Mouse (Mus musculus) spleen, postnatal 36 days (tissue): ENCODE measurements around the gene Syngap1.
"Not testable (repeated sequence)": the region's sequence is repeated elsewhere in the genome, so short reads cannot be mapped to it uniquely, and the experiment has no call there.

ENCODE experiments used
- DNase-seq, 2 experiments: peaks; one replicate each; pipeline ENCODE4 v3.0.0; 2022; ENCODE audit warnings: low spot score in 2 of 2, mixed read lengths in 1 of 2

The Syngap1 gene

DNA sequence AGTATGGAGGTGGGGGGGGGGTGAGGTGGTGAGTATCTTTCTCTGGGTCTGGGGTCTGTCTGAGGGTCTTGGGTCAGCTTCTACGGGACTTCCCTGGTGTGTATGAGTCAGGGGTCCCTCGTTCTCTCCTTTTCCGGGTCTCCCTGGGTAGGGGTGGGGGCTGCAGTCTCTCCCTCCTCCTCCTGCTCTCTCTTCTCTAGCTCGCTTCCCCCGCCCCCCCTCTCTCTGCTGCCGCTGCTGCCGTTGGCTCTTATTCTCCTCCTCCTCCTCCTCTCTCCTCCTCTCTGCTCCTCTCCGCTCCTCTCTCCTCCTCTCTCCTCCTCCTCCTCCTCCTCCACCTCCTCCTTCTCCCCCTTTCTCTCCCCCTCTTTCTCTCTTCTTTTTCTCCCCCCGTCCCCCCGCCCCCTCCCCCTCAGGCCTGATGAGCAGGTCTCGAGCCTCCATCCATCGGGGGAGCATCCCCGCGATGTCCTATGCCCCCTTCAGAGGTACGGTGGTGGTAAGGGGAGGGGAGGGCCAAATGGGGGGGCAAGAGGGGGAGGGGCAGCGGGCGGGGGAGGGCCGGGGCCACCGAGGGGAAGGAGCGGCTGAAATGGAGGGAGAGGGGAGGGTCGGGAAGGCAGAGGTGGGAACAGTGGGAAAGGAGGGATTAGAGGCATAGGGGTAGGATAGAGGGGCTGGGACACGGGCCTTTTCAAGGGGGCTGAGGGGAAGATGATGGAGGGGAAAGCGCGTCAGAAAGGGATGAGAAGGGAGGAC is at the start of gene Syngap1:
Gene Syngap1 (plus strand): TSS at position 223 of the 759 bp plus-strand sequence.
- no peak for DNase-seq

DNA sequence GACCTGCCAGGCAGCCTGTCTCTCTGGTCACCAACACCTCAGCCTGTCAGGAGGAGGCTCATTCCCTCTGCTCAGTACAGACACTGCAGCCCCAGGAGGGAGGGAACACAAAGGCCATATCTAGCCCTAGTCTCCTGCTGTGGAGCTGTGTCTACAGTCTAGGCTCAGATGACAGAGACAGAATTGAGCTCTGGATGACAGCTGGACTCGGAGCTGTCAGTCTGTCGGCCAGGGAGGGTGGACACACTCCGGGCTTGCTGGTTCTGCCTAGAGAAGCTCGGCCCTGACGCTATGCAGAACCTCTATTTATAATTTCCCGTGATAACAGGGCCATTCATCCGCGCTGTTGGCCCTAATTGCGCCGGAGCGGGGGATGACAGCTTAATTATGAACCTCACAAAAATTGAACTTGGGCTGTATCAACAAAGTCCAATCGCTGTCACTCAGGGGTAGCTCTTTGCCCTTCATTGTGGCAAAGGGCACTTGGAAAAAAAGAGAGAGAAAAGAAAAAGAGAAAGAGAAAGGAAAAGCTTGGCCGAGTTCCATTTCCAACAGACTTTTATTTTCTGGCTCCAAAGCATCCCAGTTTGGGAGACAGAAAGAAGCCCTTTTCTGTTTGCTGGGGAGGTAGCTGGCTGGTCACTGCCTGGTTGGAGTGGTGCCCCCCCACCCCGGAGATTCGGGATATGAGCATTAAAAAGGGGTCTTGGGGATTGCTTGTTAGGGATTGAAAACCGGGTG is 48.2 kb upstream of the Syngap1 start:
- DNase-seq, result no peak

DNA sequence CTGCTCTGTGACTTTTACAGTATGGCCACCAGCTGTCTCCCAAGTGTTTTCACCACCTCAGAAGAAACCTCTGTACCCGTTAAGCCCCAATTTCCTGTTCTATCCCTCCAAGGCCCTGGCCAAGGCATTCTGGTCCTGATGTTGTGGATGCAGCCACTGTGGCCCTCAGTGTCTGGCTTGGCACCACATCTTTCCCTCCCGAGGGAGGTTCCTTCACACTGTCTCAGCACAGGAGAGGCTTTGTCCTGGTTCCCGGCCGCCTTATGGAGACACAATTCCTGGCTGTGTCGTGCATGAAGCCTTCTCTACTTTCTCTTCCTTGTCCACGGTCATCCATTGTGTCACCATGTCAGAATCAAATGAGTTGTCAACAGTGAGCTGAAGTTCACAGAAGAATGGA is 47.6 kb upstream of the Syngap1 start:
- DNase-seq, result no peak

DNA sequence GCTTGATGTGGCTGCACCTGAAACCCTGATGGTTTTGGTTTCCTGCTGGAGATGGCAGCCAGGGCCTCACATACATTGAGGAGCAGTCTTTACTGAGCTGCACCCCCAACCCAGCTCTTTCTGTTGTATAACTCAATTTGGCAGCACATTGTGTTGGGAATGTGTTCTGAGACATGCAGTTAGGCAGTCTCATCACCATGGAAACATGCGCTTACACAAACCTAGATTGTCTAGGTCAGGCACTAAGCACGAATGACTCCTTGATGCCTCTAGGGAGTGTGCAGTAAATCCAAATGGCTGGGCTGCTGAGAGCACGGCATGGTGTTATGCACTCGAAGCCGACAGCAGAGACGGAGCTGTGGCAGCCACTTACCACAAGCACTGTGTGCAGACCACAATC is 46.7 kb upstream of the Syngap1 start:
- no peak for DNase-seq

DNA sequence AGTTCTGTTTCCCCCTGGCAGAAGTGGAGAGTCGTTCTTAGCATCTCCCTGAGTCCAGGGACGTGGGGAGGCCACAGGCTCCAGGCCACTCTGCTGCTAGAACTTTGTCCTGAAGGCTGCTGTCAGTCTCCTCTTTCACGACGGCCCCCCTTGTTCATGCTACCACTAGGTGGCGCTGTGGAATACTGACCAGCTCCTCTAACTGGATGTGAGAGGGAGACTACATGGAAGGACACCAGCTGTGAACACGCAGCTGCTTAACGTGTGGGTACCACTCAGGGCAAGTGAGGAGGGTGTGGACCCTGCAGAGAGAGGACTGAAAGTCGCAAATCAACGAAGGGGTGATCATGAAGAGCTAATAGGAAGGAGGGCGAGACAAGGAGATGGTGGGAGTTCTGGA is 45.5 kb upstream of the Syngap1 start:
- DNase-seq, result peak; percentile 53 to 54

DNA sequence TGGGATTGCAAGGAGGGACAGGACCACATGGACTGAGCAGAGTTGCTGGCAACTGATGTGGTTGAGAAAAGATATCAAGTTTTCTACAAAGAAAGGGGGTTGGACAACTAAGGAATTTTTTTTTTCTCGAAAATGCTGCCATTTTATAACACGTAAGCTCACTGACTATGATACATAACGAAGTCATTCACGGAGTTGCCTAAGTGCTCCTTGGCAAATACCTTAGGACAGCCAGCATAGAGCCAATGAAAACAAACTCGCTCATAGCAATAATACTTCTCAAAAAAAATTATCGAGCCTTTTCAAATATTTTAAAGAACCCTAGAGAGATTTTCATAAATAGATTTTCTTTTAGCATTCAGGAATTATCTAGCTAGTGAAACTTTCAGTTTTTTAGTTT is 40.1 kb upstream of the Syngap1 start:
- DNase-seq, result no peak

DNA sequence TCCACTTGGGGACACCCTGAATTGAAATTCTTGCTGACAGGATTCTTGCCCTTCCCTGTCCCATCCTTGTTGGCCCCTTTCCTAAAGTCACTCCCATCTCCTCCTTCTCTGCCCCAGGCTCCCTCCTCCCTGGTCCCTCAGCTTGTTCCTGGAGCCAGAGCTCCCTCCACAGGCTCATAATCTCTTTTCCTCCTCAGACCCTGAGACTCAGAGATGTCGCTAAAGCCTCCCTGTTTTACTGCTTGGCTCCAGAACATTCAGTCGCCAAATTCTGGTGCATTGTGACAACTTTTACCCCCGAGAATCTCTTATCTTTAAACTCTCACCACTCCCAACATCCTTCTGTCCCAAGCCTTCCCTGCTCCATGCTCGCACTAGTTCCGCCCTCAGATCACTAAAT is 36.7 kb upstream of the Syngap1 start:
- no peak for DNase-seq

DNA sequence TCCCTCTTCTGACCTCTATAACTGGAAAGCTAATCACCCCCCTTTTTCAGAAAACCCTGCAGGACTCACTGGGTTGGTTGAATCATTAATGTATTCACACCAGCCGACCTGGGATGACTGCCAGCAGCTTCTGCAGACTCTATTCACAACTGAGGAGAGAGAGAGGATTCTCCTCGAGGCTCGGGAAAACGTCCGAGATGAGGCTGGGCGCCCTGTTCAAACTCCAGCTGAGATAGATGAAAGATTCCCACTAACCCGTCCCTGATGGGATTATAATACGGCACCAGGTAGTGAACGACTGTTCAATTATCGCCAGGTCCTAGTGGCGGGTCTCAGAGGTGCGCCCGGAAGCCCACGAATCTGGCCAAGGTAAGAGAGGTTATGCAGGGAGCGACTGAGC is 33.5 kb upstream of the Syngap1 start:
- not testable (repeated sequence) for DNase-seq

DNA sequence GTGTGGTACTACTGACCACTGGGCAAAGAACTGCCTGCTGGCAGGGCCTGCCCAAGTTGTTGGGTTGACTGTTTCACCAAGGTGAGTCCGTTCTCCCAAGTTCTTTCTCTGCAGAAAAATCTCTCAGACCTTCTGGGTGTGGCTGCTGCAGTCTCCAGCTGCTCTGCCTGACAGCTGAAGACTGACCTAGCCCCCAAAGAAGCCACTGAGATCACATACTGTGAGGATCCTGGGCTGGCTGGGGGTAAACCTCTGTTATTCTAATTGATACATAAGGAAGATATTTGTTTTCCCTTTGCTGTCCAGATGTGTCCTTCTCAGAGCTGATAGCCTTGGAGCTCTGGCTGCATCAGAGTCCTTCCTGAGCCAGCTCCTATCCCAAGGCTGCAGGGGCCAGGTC is 25.8 kb upstream of the Syngap1 start:
- DNase-seq, result no peak

DNA sequence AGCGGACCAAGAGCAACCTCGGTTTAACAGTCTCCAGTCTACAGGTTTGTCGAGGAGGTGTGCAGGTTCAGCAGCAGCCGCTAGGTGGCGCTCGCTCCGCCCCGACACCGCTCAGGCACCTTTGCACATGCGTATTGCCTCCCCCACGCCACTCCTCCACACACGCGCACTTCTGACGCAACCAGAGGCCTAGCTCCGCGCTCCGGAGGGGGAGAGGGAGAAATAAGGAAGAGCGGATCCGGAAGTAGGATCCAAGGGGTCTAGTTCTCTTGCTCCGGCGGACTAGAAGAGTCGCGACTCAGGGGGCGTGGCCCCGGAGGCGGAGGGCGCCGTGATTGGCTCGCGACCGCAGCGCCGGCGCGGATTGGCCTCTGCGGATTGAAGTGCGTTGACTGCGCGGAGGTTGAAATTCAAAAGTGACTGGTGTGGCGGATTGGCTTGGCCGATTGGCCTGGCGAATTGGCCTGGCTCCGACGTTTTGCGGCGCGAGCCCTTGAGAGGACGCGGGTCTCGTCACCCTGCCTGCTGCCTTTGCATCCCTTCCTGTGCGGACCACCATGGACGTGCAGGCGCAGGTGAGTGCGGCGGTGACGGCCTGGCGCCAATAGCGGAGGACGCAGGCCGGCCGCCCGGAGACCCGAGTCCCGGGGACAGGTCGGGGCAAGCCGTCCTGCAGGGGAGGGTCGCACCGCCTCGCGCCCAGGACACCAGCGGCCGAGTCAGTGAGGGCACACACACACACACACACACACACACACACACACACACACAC is 24.2 kb upstream of the Syngap1 start, which contains the start of gene Kifc5b:
Gene Kifc5b (plus strand): TSS at position 381 of the 772 bp plus-strand sequence.
- DNase-seq, result peak; percentile 98 to 99

DNA sequence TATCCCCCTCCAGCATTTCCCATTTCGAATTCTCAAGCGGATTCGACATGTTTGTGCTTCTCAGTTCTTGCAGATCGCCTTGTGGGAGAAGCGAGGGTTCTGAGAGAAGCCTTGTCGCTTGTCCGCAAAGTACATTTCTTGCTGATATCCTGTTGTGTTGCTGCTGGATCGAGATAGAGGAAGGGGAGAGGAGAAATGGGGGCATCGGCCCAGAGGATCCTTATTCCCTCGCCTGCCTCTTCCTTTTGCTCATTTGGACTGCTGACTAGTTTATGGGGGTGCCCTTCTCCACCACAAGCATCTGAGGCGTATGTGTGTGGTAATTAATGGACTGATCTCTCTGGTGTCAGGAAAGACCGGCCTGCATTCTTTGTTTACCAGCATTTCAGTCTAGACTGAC is 23.5 kb upstream of the Syngap1 start:
- not testable (repeated sequence) for DNase-seq

DNA sequence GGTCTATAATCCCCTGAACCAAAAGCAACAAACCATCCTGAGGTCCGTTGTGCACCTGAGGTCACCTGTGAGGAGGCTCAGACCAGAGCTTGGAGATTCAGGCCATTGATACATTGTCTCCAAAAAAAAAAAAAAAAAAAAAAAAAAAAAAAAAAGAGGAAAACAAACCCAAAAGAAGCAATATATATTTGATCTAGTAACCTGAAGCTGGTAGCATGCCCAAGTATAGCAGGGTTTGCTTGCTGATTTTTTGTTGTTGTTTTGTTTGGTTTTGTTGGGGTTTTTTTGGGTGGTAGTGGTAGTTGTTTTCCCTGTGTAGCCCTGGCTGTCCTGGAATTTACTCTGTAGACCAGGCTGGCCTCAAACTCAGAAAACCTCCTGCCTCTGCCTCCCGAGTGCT is 22.7 kb upstream of the Syngap1 start:
- DNase-seq, result no peak

DNA sequence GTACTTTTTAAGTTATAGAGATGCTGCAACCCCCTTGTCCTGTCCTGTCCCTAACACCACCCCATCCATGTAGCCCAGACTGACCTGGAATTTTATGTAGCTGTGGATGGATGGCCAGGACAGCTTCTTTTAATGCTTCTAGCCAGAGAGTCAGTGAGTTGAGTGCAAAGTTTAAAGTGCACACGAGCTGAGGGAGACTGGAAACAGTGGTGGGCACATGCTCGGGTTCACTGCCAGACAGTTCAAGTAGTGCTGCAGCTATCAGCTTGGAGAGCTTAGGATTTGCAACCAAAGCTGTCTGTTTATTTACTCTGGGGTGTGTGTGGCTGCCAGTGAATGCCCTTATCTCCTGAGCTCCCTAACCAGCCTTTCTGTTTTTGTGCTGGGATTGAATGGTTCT is 21.5 kb upstream of the Syngap1 start:
- DNase-seq, result not testable (repeated sequence)

DNA sequence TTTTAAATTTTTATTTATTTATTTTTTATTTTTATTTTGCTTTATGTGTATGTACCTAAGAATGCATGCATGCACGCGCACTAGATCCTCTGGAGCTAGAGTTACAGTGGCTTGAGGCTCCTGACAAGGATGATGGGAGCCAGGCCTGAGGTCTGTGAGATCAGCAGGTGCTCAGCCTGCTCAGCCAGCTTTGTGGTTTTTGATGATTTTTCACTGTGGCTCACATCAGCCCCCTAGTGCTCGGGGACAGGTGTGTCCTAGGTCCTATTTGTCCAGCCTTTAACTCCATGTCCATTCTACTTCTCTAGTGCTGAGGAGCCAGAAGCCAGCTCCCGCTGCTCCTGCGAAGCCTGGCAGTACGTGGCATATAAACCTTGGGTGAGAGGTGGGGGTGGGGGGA is 18.7 kb upstream of the Syngap1 start:
- not testable (repeated sequence) for DNase-seq

DNA sequence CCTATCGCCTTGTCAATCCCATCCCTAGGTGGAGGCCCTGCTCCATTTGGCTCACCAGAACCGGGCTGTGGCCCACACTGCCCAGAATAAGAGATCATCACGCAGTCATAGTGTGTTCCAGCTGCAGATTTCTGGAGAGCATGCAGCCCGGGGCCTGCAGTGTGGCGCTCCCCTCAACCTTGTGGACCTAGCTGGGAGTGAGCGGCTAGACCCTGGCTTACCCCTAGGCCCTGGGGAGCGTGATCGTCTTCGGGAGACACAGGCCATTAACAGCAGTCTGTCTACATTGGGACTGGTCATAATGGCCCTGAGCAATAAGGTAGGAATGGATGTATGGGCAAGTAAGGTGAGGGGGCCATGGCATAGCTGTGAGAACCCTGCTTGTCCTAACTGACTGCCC is 15.6 kb upstream of the Syngap1 start:
- DNase-seq, result not testable (repeated sequence)

DNA sequence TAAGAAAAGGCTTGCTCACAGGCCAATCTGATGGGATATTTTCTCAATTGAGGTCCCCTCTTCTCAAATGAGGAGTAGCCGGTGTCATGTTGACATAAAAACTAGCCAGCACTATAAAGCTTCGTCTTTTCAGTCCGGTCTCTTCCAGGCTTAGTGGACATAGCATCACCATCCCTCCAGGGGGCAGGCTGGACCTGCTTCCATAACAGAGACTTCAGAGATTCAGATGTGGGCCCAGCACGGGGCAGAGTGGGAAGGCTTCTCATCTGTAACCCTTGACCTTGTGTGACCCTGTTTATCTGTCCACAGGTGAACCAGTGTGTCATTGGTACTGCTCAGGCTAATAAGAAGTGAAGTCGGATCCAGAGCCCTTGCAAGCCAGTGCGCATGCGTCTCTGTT is 9.3 kb upstream of the Syngap1 start:
- DNase-seq, result peak; percentile 44 to 52

DNA sequence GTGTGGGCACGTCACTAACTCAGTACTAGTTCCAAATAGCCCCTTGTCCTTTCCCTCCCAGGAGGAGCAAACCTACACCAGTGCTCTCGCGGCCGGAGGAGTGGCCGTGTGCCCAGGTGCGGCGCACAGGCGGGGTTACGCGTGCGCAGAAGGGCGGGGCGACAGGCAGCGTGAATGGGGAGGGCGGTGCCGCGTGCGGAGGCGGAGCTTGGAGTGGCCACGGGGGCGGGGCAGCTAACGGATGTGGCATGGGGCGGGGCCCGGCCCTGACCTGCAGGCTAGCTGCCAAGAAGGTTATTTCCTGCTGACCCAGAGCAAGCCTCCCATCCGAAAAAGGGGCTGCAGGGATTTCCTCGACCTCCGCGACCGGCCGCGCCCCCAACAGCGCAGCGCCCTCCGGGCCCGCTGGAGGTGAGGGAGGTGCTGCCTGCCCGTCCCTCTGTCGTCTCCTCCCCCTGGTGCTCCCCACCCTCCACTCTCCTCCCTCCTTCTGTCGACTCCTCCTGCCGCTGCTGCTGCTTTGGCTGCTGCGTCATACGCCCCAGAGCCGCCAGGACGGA is 8.1 kb upstream of the Syngap1 start, which contains the start of gene Phf1:
Gene Phf1 (plus strand): TSS at position 214 of the 560 bp plus-strand sequence.
- peak; percentile 97 for DNase-seq

DNA sequence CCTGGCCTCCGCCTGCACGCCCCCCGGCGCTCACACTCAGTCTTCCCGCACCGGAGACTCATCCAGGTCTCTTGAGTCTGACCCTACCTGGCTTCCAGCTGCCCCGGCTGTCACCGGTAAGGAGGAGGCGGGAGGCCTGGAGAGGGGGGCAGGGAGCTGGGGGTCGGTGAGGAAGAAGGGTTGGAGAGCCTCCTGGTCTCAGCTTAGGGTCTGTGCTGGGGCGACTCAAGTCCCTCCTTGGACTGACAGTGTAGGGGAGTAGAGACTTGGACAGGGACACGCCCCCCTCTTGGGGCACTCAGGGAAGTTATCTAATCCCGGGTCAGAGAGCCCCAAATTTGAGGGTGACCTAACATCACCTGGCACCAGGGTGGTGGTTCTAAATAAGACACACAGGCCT is 7.6 kb upstream of the Syngap1 start:
- DNase-seq, result no peak

DNA sequence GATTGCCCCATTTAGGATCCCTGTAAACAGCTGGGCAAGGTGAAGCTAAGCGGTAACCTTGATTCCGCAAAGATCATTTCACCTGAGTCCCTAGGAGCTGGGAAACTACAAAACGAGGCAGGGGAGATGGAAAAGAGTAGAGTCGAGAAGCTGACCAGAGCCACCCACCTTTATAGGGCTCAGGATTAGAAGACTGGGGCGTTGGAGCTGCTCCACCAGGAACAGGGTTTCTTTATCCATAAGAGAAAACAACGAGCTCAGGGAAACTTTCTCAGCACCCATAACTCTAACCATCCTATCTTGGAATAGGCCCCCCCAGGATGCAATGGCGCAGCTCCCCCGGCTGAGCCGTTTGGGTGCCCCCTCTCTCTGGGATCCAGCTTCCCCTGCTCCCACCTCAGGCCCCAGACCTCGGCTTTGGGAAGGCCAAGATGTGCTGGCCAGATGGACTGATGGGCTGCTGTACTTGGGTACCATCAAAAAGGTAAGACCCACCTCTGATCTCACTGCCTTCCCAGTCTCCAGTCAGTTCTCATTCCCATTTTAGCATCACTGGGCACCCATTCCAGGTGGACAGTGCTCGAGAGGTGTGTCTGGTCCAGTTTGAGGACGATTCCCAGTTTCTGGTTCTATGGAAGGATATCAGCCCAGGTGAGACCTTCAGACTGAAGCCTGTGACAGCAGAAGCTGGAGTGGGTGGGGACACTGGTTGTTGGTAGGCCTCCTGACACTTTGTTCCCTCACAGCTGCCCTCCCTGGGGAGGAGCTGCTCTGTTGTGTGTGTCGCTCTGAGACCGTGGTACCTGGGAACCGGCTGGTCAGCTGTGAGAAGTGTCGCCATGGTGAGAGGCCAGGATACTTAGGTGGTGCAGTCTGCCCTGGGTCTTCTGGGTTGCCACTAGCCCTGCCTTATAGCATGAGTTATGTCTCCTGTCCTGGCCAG is 6.9 kb upstream of the Syngap1 start:
- no peak for DNase-seq

DNA sequence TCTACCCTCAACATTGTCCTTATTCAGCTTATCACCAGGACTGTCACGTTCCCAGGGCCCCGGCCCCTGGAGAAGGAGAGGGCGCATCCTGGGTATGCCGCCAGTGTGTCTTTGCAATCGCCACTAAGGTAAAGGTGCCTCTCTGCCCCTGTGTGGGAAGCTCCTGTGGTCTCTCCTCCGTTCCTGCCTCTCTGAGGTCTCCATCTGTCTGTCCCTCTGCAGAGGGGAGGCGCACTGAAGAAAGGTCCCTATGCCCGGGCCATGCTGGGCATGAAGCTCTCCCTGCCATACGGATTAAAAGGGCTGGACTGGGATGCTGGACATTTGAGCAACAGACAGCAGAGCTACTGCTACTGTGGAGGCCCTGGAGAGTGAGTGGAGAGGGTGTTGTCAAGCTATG is 6.0 kb upstream of the Syngap1 start:
- no peak for DNase-seq

DNA sequence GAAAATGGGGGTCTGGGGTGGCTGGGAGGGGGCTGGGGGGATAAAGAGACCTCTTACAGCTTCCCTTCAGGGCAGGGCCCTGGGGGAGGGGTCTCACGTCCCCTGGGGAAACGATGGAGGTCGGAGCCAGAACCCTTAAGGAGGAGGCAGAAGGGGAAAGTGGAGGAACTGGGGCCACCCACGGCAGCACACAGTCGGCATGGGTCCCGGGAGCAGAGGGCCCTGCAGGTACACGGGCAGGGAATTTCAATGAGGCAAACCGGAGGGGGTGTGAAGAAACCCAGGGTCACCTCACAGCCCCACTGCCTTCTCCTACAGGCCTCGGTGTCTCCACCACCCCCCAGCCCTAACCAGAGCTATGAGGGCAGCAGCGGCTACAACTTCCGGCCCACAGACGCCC is 4.6 kb upstream of the Syngap1 start:
- DNase-seq, result no peak
